Mouse (Mus musculus): Measurements from ENCODE around the gene Rab5a.

The Rab5a gene

GRCm38 (mm10) chr17:53543591-53544324 lies 64.7 kb downstream of the Rab5a start:
- DNase-seq = peak; percentile 59 to 66

GRCm38 (mm10) chr17:53551306-53552299 lies 72.6 kb downstream of the Rab5a start:
- no peak for DNase-seq

- DNase-seq = no peak
These were observed 75.1 kb downstream of the Rab5a start for GRCm38 (mm10) chr17:53554088-53554487.

GRCm38 (mm10) chr17:53554813-53555212 lies 75.8 kb downstream of the Rab5a start:
- DNase-seq = no peak

Data from lung, postnatal 4 days (tissue).